Mouse (Mus musculus) testis, adult 2 months (tissue): ENCODE measurements at regions not wholly inside any gene's neighbourhood (a gene's known extent, or its start where the extent isn't known, plus 50 kb on each side); places are given as distances from the start of the nearest gene placed in this dataset.

Experiments used
- CTCF ChIP-seq: fragments of 200-500 bp; IDR thresholded peaks from 2 replicates; pipeline ENCODE4 v1.5.1; 2012; ENCODE audit warnings: low read depth, mild to moderate bottlenecking, inconsistent platforms, low read length, moderate library complexity; ENCODE audit not compliant: control insufficient read depth, insufficient read depth, insufficient replicate concordance
- POLR2A ChIP-seq: fragments of 200-500 bp; IDR thresholded peaks from 2 replicates; pipeline ENCODE4 v1.6.1; 2012; ENCODE audit warnings: low read depth, mild to moderate bottlenecking, inconsistent platforms, low read length, moderate library complexity; ENCODE audit not compliant: control insufficient read depth

DNA sequence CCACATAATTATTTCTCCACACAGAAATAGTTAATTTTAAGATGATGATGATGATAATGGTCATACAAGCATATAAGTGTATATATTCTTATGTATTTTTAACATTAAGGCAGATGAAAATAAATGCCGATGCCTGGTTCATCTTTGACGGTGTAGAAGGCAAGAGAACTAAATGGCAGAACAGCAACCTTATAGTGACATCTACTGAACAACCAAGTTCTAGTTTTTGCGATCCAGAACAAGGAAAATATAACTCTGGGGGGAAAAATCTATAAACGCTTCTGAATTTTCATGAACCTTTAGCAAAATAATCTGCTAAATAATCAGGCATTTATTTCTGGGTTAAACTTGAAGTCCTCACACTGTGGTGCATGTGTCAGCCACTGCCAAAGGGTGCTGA is 856.8 kb downstream of the Basp1 start:
- no peak for TF ChIP-seq CTCF
- TF ChIP-seq POLR2A = no peak
